Mouse (Mus musculus) stomach, embryonic 14.5 days (tissue): ENCODE measurements at regions not wholly inside any gene's neighbourhood (a gene's known extent, or its start where the extent isn't known, plus 50 kb on each side); places are given as distances from the start of the nearest gene placed in this dataset.
A peak's percentile ranks its signal among the peaks of the same experiment; 100 is the strongest.

Source experiments
- ATAC-seq: fragments of 200-750 bp; cut with Nextera tagmentation; 2 replicates; pipeline ENCODE4 v1.8.0; 2017; ENCODE audit warnings: low read depth, moderate TSS enrichment; ENCODE audit not compliant: insufficient number of reproducible peaks, insufficient read depth, low FRiP score
- H3K27ac ChIP-seq: fragments of 300-500 bp; sonication (generic); 2 replicates; pipeline ENCODE4 v1.5.1; 2014; ENCODE audit warnings: mild to moderate bottlenecking, low read length, moderate library complexity, mixed read lengths
- H3K27me3 ChIP-seq: fragments of 300-500 bp; sonication (generic); 2 replicates; pipeline ENCODE4 v1.6.1; 2014; ENCODE audit warnings: low read length, control low read depth, mixed read lengths; ENCODE audit not compliant: control insufficient read depth, insufficient read depth
- H3K36me3 ChIP-seq: fragments of 300-500 bp; sonication (generic); 2 replicates; pipeline ENCODE4 v1.6.1; 2014; ENCODE audit warnings: mild to moderate bottlenecking, control low read depth, low read length, moderate library complexity, mixed read lengths; ENCODE audit not compliant: control insufficient read depth, insufficient read depth
- H3K4me1 ChIP-seq: fragments of 300-500 bp; sonication (generic); 2 replicates; pipeline ENCODE4 v1.6.1; 2014; ENCODE audit warnings: low read length, control low read depth, mixed read lengths; ENCODE audit not compliant: control insufficient read depth, insufficient read depth
- H3K4me2 ChIP-seq: fragments of 300-500 bp; sonication (generic); replicated peaks from 2 replicates; pipeline ENCODE4 v1.6.1; 2014; ENCODE audit warnings: low read depth, low read length, control low read depth
- H3K4me3 ChIP-seq: fragments of 300-500 bp; sonication (generic); 2 replicates; pipeline ENCODE4 v1.5.1; 2014; ENCODE audit warnings: low read depth, low read length, control low read depth
- H3K9ac ChIP-seq: fragments of 300-500 bp; sonication (generic); replicated peaks from 2 replicates; pipeline ENCODE4 v1.6.1; 2014; ENCODE audit warnings: low read depth, mild to moderate bottlenecking, control low read depth, low read length, moderate library complexity, mixed read lengths
- H3K9me3 ChIP-seq: fragments of 300-500 bp; sonication (generic); 2 replicates; pipeline ENCODE4 v1.6.1; 2016; ENCODE audit warnings: low read depth, low read length, control low read depth; ENCODE audit not compliant: control insufficient read depth
- WGBS: fragments of 180-500 bp; shearing (Covaris S2); extraction: QIAGEN DNeasy Blood & Tissue Kit; methylation state at CpG from one replicate; pipeline ENCODE4 v1.1.7; 2014; 5-methylcytosine and 5-hydroxymethylcytosine counted together

- H3K36me3 ChIP-seq = no peaks in the 10 kb centered on the region
- no peaks in the 10 kb centered on the region for H3K9me3 ChIP-seq
- no peaks in the 10 kb centered on the region for H3K27me3 ChIP-seq
- ATAC-seq = no peak
- H3K27ac ChIP-seq = peak overlapping the region; percentile 82
- no peak overlapping the region for H3K4me3 ChIP-seq
- peaks cover 20% of the 10 kb centered on the region for H3K4me1 ChIP-seq
- no peak overlapping the region for H3K9ac ChIP-seq
- 43% methylated on average over 17 of the region's 17 CpGs for WGBS
- peak overlapping the region; percentile 11; the same call in 1 of the 2 replicates for H3K4me2 ChIP-seq
Measured at GRCm38 (mm10) chr13:37468304-37469178, 123.5 kb downstream of the Ly86 start.

GRCm38 (mm10) chr13:37470230-37470907 lies 125.4 kb downstream of the Ly86 start:
- no peak overlapping the region for H3K9ac ChIP-seq
- H3K27ac ChIP-seq = no peak overlapping the region; the same call in 1 of the 2 replicates
- no peaks in the 10 kb centered on the region for H3K27me3 ChIP-seq
- WGBS = 39% methylated on average over 11 of the region's 11 CpGs
- no peaks in the 10 kb centered on the region for H3K36me3 ChIP-seq
- H3K4me2 ChIP-seq = no peak overlapping the region
- no peak overlapping the region for H3K4me3 ChIP-seq
- ATAC-seq = no peak; the same call in 1 of the 2 replicates
- peaks cover 20% of the 10 kb centered on the region for H3K4me1 ChIP-seq
- no peaks in the 10 kb centered on the region for H3K9me3 ChIP-seq

DNA sequence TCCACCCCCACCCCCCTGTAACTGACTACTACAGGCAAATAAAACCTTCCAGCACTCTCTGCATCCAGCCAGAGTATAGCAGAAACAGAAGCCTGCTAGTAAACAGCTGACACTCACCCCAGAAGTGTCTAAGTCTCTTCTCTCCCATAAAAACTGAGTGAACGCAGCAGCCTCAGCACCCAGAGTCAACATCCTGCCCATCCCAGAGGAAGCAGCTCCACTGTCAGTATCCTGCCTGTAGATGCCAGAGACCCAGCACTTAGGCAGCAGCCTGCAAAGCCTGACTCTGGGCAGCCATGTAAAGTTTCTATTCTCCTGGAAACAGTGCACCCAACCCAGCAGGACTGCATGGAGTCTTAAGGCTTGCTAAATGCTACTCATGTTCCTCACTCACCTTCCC lies 128.4 kb downstream of the Ly86 start:
- Histone ChIP-seq H3K4me2 (no peak overlapping the region), H3K9ac (no peak overlapping the region), H3K27me3 (no peaks in the 10 kb centered on the region), H3K4me1 (peaks cover 29% of the 10 kb centered on the region), H3K36me3 (no peaks in the 10 kb centered on the region), H3K9me3 (no peaks in the 10 kb centered on the region), H3K4me3 (no peak overlapping the region), H3K27ac (no peak overlapping the region)
- WGBS = 68% methylated on average over 1 of the region's 1 CpGs
- no peak for ATAC-seq

DNA sequence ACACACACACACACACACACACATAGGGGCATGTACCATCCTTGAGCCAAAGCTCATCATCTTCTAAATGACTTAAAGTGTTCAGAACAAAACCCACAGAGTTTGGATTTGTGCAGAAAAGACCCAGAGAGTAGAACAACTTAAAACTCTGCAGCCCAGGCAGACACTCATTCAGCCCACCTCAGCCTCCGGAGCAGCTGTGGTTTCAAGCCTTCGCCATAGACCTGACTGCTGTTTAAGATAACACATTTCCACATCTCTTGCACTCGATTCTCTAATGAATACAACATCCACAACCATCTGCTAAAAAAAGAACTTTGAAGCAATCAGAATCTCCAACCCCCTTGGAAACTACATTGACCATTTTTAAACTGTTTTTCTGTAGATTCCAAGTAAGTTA lies 130.8 kb downstream of the Ly86 start:
- ATAC-seq = no peak
- Histone ChIP-seq H3K27ac (0 out of 2 replicates have a peak overlapping the region, but pooled peaks have one; percentile 6), H3K4me2 (no peak overlapping the region), H3K4me3 (no peak overlapping the region), H3K9me3 (no peaks in the 10 kb centered on the region), H3K27me3 (no peaks in the 10 kb centered on the region), H3K4me1 (peaks cover 20% of the 10 kb centered on the region), H3K9ac (no peak overlapping the region), H3K36me3 (no peaks in the 10 kb centered on the region)
- 68% methylated on average over 3 of the region's 3 CpGs for WGBS

DNA sequence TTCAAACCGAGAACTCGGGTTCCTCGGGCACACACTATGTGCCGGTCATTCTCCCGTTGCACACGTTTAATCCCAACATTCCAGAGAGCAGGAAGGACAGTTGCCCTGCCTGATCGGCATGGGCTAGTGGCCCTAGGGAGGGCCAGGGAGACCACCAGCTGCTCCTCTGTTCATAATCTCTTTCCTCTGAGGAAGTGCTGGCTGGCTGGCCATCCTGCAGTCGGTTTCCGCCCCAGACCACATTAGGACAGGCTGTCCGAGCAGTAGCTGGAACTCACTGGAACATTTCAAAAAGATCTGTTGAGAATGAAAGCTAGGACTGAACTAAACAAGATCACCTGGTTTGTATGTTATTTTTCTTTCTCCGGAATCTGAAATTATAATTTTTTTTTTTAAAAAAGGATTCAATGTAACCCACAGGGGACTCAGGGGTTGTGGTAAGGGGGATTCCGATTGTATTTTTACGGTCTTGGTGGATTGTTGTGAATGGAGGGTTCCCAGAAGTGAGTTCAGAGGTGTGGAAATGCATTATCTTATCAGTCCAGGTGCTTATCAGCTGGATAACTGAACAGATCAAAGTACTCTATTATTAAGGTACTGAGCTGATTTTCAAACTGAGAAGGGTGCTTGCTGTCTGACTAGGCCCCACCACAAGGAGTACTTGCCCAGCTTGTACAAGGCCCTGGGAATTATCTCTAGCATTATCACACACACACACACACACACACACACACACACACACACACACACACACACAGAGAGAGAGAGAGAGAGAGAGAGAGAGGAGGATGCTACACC lies 131.4 kb downstream of the Ly86 start:
- 64% methylated on average over 13 of the region's 13 CpGs for WGBS
- Histone ChIP-seq H3K4me2 (0 out of 2 replicates have a peak overlapping the region, but pooled peaks have one; percentile 10), H3K36me3 (no peaks in the 10 kb centered on the region), H3K4me3 (no peak overlapping the region), H3K9me3 (no peaks in the 10 kb centered on the region), H3K4me1 (peaks cover 19% of the 10 kb centered on the region), H3K27me3 (no peaks in the 10 kb centered on the region), H3K27ac (peak overlapping the region; percentile 82; the same call in 1 of the 2 replicates), H3K9ac (no peak overlapping the region)
- ATAC-seq = no peak

DNA sequence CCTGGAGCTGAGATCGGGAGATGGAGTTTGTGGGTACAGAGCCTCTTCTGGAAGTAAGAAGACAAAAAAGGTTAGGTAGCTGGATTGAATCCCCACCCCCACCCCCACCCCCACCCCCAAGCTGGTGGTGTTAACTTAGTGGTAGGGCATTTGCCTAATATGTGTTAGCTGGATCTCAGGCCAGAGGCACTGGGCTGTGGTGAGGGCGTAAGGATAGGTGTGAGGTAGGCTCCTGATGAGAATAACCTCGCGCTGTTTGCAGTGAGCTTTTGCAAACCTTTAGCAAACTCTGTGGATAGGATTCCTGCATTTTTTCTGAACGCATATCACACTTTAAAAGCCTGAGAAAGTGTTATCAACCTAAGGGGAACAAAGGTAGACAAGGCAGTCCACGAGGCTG lies 132.3 kb downstream of the Ly86 start:
- 16% methylated on average over 6 of the region's 6 CpGs for WGBS
- ATAC-seq = no peak
- peaks cover 25% of the 10 kb centered on the region for H3K4me1 ChIP-seq
- H3K4me3 ChIP-seq = peak overlapping the region; percentile 13; the same call in 1 of the 2 replicates
- H3K27ac ChIP-seq = peak overlapping the region; percentile 82
- H3K36me3 ChIP-seq = no peaks in the 10 kb centered on the region
- peak overlapping the region; percentile 46 for H3K4me2 ChIP-seq
- peak overlapping the region; percentile 15; the same call in 1 of the 2 replicates for H3K9ac ChIP-seq
- no peaks in the 10 kb centered on the region for H3K27me3 ChIP-seq
- H3K9me3 ChIP-seq = no peaks in the 10 kb centered on the region

DNA sequence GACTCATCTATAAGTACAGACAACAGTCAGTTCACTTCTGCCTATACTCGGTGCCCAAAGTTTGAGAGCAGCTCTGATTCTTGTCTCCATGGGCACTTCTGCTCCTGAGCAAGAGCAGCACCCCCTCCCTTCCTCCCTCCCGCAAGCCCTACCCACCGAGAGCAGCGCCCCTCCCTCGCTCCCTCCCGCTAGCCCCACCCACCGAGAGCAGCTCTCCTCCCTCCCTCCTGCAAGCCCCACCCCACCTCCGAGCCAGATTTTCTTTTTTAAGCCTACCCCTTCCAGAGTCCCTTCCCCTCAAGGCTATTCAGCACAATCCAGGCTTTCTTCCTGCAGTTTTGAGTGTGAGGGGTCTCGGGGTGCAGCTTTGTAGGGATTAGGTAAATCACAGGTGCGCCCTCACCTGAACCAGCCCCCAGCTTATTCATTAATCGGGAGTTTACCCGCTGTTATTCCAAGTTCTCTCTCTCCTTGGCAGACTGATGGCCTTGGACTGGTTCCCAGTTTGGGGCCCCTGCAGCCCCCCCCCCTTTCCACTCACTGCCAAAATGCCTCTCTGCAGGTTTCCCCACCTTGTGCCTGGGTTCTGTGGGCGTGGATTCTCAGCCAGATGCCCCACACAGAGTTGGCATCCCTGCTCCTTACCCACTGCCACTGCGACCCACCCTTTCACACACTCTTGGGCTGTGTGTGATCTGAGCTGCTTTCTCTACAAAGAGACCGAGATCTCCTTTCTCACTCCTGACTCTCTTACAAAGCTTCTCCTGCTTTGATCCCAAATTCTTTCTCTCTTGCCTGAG lies 132.9 kb downstream of the Ly86 start:
- Histone ChIP-seq H3K36me3 (no peaks in the 10 kb centered on the region), H3K4me1 (peaks cover 27% of the 10 kb centered on the region), H3K9me3 (no peaks in the 10 kb centered on the region), H3K4me3 (peak overlapping the region; percentile 13; the same call in 1 of the 2 replicates), H3K4me2 (peak overlapping the region; percentile 46), H3K9ac (peak overlapping the region; percentile 15; the same call in 1 of the 2 replicates), H3K27ac (peak overlapping the region; percentile 82), H3K27me3 (no peaks in the 10 kb centered on the region)
- WGBS = 2% methylated on average over 15 of the region's 15 CpGs
- ATAC-seq = peak; percentile 81
